Mouse (Mus musculus) CD4-positive, CD25-positive, alpha-beta regulatory T cell, adult 9 weeks (primary cell): ENCODE measurements around the gene Jmjd8. TPM values are rescaled to one million over a fixed set of nuclear protein-coding genes. Genes with fewer than 3 reads are reported as not detected.

Experiments
- polyA plus RNA-seq: library from polyadenylated mRNA; unstranded; fragments of 100-300 nt; shearing (Covaris generic); gene quantifications from one replicate; pipeline ENCODE4 v1.2.1, GENCODE M21; 2017

Jmjd8 gene
- polyA plus RNA-seq, 1 experiment from 2014 or later = 44.0 TPM

Other genes starting within 250 kb of the Jmjd8 start
- 29.4 TPM for gene Lmf1, start 249.8 kb upstream of the Jmjd8 start, polyA plus RNA-seq
- gene Gng13, start 111.7 kb upstream of the Jmjd8 start, polyA plus RNA-seq = not detected
- 5.8 TPM for gene Chtf18, start 101.4 kb upstream of the Jmjd8 start, polyA plus RNA-seq
- gene Rpusd1, start 101.2 kb upstream of the Jmjd8 start, polyA plus RNA-seq = 20.1 TPM
- gene Mslnl, start 92.8 kb upstream of the Jmjd8 start, polyA plus RNA-seq = not detected
- not detected for gene Msln, start 74.5 kb upstream of the Jmjd8 start, polyA plus RNA-seq
- gene Narfl, start 55.1 kb upstream of the Jmjd8 start, polyA plus RNA-seq = 29.9 TPM
- 59.1 TPM for gene Haghl, start 43.2 kb upstream of the Jmjd8 start, polyA plus RNA-seq
- 0.52 TPM for gene Ccdc78, start 42.3 kb upstream of the Jmjd8 start, polyA plus RNA-seq
- 259 TPM for gene Fam173a, start 36.0 kb upstream of the Jmjd8 start, polyA plus RNA-seq
- gene AC134908.4, start 33.2 kb upstream of the Jmjd8 start, polyA plus RNA-seq = not detected
- gene Metrn, start 31.7 kb upstream of the Jmjd8 start, polyA plus RNA-seq = 7.7 TPM
- not detected for gene Fbxl16, start 19.8 kb upstream of the Jmjd8 start, polyA plus RNA-seq
- gene Wdr24, start 5.2 kb upstream of the Jmjd8 start, polyA plus RNA-seq = 46.8 TPM
- 63.7 TPM for gene Stub1, start 4.5 kb downstream of the Jmjd8 start, polyA plus RNA-seq
- gene Rhbdl1, start 8.4 kb downstream of the Jmjd8 start, polyA plus RNA-seq = 0.27 TPM
- 0.48 TPM for gene Gm20683, start 12.9 kb downstream of the Jmjd8 start, polyA plus RNA-seq
- 45.1 TPM for gene Rhot2, start 16.0 kb downstream of the Jmjd8 start, polyA plus RNA-seq
- gene Wdr90, start 32.6 kb downstream of the Jmjd8 start, polyA plus RNA-seq = 6.7 TPM
- gene Mcrip2, start 39.9 kb downstream of the Jmjd8 start, polyA plus RNA-seq = 2.4 TPM
- gene Mettl26, start 46.2 kb downstream of the Jmjd8 start, polyA plus RNA-seq = 112 TPM
- 1.5 TPM for gene Wfikkn1, start 52.0 kb downstream of the Jmjd8 start, polyA plus RNA-seq
- gene Rab40c, start 90.9 kb downstream of the Jmjd8 start, polyA plus RNA-seq = 5.6 TPM
- 63.9 TPM for gene Pigq, start 116.1 kb downstream of the Jmjd8 start, polyA plus RNA-seq
- gene Nhlrc4, start 116.1 kb downstream of the Jmjd8 start, polyA plus RNA-seq = not detected
- not detected for gene A930017K11Rik, start 123.7 kb downstream of the Jmjd8 start, polyA plus RNA-seq
- 14.6 TPM for gene Capn15, start 156.9 kb downstream of the Jmjd8 start, polyA plus RNA-seq
- 1.5 TPM for gene Rab11fip3, start 240.7 kb downstream of the Jmjd8 start, polyA plus RNA-seq